Mouse (Mus musculus): ENCODE data around the gene Cacna1s.

Cacna1s gene

GRCm38 (mm10) chr1:136118875-136119274 lies 66.3 kb downstream of the Cacna1s start:
- no peak for DNase-seq (ENCODE audit: low spot score)

GRCm38 (mm10) chr1:136119571-136120262 lies 67.2 kb downstream of the Cacna1s start:
- no peak for DNase-seq (ENCODE audit: low spot score)

GRCm38 (mm10) chr1:136120263-136120603 lies 67.7 kb downstream of the Cacna1s start:
- no peak for DNase-seq (ENCODE audit: low spot score)

GRCm38 (mm10) chr1:136120785-136121184 lies 68.2 kb downstream of the Cacna1s start:
- no peak for DNase-seq (ENCODE audit: low spot score)

GRCm38 (mm10) chr1:136122030-136122429 lies 69.5 kb downstream of the Cacna1s start:
- DNase-seq (ENCODE audit: low spot score), result no peak

GRCm38 (mm10) chr1:136126159-136126765 lies 73.7 kb downstream of the Cacna1s start:
- no peak for DNase-seq (ENCODE audit: low spot score)

GRCm38 (mm10) chr1:136126895-136127294 lies 74.3 kb downstream of the Cacna1s start:
- DNase-seq (ENCODE audit: low spot score), result no peak

GRCm38 (mm10) chr1:136127856-136128255 lies 75.3 kb downstream of the Cacna1s start:
- no peak for DNase-seq (ENCODE audit: low spot score)

- DNase-seq (ENCODE audit: low spot score), result no peak
Observed at GRCm38 (mm10) chr1:136128416-136128815, 75.9 kb downstream of the Cacna1s start.

GRCm38 (mm10) chr1:136128944-136129589 lies 76.5 kb downstream of the Cacna1s start:
- no peak for DNase-seq (ENCODE audit: low spot score)

- DNase-seq (ENCODE audit: low spot score), result no peak
Observed at GRCm38 (mm10) chr1:136130107-136130506, 77.6 kb downstream of the Cacna1s start.

- peak; percentile 66 for DNase-seq (ENCODE audit: low spot score)
Observed at GRCm38 (mm10) chr1:136130951-136131558, 78.5 kb downstream of the Cacna1s start, which contains the start of gene Kif21b. Kif21b (plus strand) TSS chr1:136131389.

GRCm38 (mm10) chr1:136131603-136132291 lies 79.2 kb downstream of the Cacna1s start:
- no peak for DNase-seq (ENCODE audit: low spot score)

- no peak for DNase-seq (ENCODE audit: low spot score)
Observed at GRCm38 (mm10) chr1:136132386-136133201, 80.0 kb downstream of the Cacna1s start.

- DNase-seq (ENCODE audit: low spot score), result no peak
Observed at GRCm38 (mm10) chr1:136133570-136134240, 81.2 kb downstream of the Cacna1s start.

- DNase-seq (ENCODE audit: low spot score), result no peak
Observed at GRCm38 (mm10) chr1:136134547-136134946, 82.0 kb downstream of the Cacna1s start.

- no peak for DNase-seq (ENCODE audit: low spot score)
Observed at GRCm38 (mm10) chr1:136135046-136135445, 82.5 kb downstream of the Cacna1s start.

- no peak for DNase-seq (ENCODE audit: low spot score)
Observed at GRCm38 (mm10) chr1:136135777-136136444, 83.4 kb downstream of the Cacna1s start.

- DNase-seq (ENCODE audit: low spot score), result no peak
Observed at GRCm38 (mm10) chr1:136136547-136136946, 84.0 kb downstream of the Cacna1s start.

- DNase-seq (ENCODE audit: low spot score), result no peak
Observed at GRCm38 (mm10) chr1:136137071-136137531, 84.6 kb downstream of the Cacna1s start.

Measured in ovary, postnatal 14 days (tissue).